Mouse (Mus musculus) adrenal gland, postnatal 10 days (tissue): Measurements from ENCODE around the gene Hoxb7. TPM values are rescaled to one million over a fixed set of nuclear protein-coding genes. Genes with fewer than 3 reads are reported as not detected.

ENCODE experiments used
- DNase-seq: peaks from one replicate; pipeline ENCODE4 v3.0.0; 2021; ENCODE audit warnings: mixed read lengths
- total RNA-seq, 2 experiments: library from RNA; stranded (reverse); gene quantifications; 2 replicates each; pipeline ENCODE4 v1.2.3; 2021

Hoxb7 gene
- total RNA-seq, 2 experiments from 2014 or later, result 27.3 to 27.7 TPM

GRCm38 (mm10) chr11:96284041-96284749 lies 2.2 kb upstream of the Hoxb7 start:
- DNase-seq, result peak; percentile 75

GRCm38 (mm10) chr11:96284774-96285734 lies 1.4 kb upstream of the Hoxb7 start:
- peak; percentile 84 for DNase-seq

- DNase-seq, result peak; percentile 69
These were observed 439 bp downstream of the Hoxb7 start for GRCm38 (mm10) chr11:96286739-96287385.

GRCm38 (mm10) chr11:96287411-96287810 lies 988 bp downstream of the Hoxb7 start:
- DNase-seq, result no peak

- DNase-seq, result no peak
These were observed 2.2 kb downstream of the Hoxb7 start for GRCm38 (mm10) chr11:96288455-96289221.

GRCm38 (mm10) chr11:96289293-96289692 lies 2.9 kb downstream of the Hoxb7 start:
- DNase-seq, result no peak

GRCm38 (mm10) chr11:96289837-96290236 lies 3.4 kb downstream of the Hoxb7 start:
- no peak for DNase-seq

- DNase-seq, result no peak
These were observed 4.4 kb downstream of the Hoxb7 start for GRCm38 (mm10) chr11:96290705-96291355.

- peak; percentile 86 for DNase-seq
These were observed 5.5 kb downstream of the Hoxb7 start, which contains the start of gene Hoxb6 for GRCm38 (mm10) chr11:96291681-96292564. Gene Hoxb6 (plus strand): TSS chr11:96292476.

GRCm38 (mm10) chr11:96292565-96293301 lies 6.3 kb downstream of the Hoxb7 start:
- DNase-seq, result no peak

- DNase-seq, result no peak
These were observed 7.0 kb downstream of the Hoxb7 start for GRCm38 (mm10) chr11:96293302-96293921.

- peak; percentile 91 for DNase-seq
These were observed 8.0 kb downstream of the Hoxb7 start for GRCm38 (mm10) chr11:96294245-96295091.

- DNase-seq, result no peak
These were observed 8.8 kb downstream of the Hoxb7 start for GRCm38 (mm10) chr11:96295092-96295835.

- DNase-seq, result no peak
These were observed 10.6 kb downstream of the Hoxb7 start for GRCm38 (mm10) chr11:96296997-96297396.

- DNase-seq, result no peak
These were observed 11.0 kb downstream of the Hoxb7 start for GRCm38 (mm10) chr11:96297428-96297827.

- no peak for DNase-seq
These were observed 11.7 kb downstream of the Hoxb7 start for GRCm38 (mm10) chr11:96297968-96298635.
